In genomic region chr5:33543372-33543771, GRCm38 (mm10) we compare ENCODE assay signal across 8 mouse cellular contexts.
DNase-seq lines count a peak whose midpoint lies in the region; ATAC-seq and TF ChIP-seq lines count a peak whose summit lies in the region.

No protein-coding gene starts in this region.

- H3K4me3 ChIP-seq in heart, embryonic 15.5 days, result no peak overlapping the region
- H3K4me3 ChIP-seq in heart, embryonic 12.5 days, result no peak overlapping the region
- H3K4me3 ChIP-seq in forebrain, embryonic 11.5 days (ENCODE audit: low read depth, low read length), result no peak overlapping the region
- no peak overlapping the region for H3K4me3 ChIP-seq in hindbrain, postnatal 0 days (ENCODE audit: low read length)
- H3K4me3 ChIP-seq in limb, embryonic 10.5 days, result no peak overlapping the region
- no peak overlapping the region for H3K4me3 ChIP-seq in midbrain, embryonic 16.5 days (ENCODE audit: low read depth, low read length)

- H3K27ac ChIP-seq in heart, embryonic 15.5 days, result no peak overlapping the region
- H3K27ac ChIP-seq in heart, embryonic 12.5 days (ENCODE audit: poor library complexity, severe bottlenecking), result no peak overlapping the region
- H3K27ac ChIP-seq in forebrain, embryonic 11.5 days (ENCODE audit: low read depth, low read length), result no peak overlapping the region
- no peak overlapping the region for H3K27ac ChIP-seq in hindbrain, postnatal 0 days
- no peak overlapping the region for H3K27ac ChIP-seq in limb, embryonic 10.5 days
- H3K27ac ChIP-seq in midbrain, embryonic 16.5 days (ENCODE audit: low read length), result no peak overlapping the region

- H3K9me3 ChIP-seq in heart, embryonic 15.5 days (replicated peaks), result no peaks in the 10 kb centered on the region
- H3K9me3 ChIP-seq in heart, embryonic 12.5 days (replicated peaks), result no peaks in the 10 kb centered on the region
- H3K9me3 ChIP-seq in forebrain, embryonic 11.5 days (ENCODE audit: control insufficient read depth, low read length), result no peaks in the 10 kb centered on the region
- no peaks in the 10 kb centered on the region for H3K9me3 ChIP-seq in hindbrain, postnatal 0 days (ENCODE audit: low read length)
- no peaks in the 10 kb centered on the region for H3K9me3 ChIP-seq in limb, embryonic 10.5 days (replicated peaks)
- no peaks in the 10 kb centered on the region for H3K9me3 ChIP-seq in midbrain, embryonic 16.5 days (replicated peaks; ENCODE audit: control insufficient read depth, low read length, poor library complexity, severe bottlenecking)

- H3K4me2 ChIP-seq in heart, embryonic 15.5 days, result no peak overlapping the region
- no peak overlapping the region for H3K4me2 ChIP-seq in heart, embryonic 12.5 days
- no peak overlapping the region for H3K4me2 ChIP-seq in forebrain, embryonic 11.5 days (ENCODE audit: low read depth, low read length, severe bottlenecking)
- no peak overlapping the region for H3K4me2 ChIP-seq in hindbrain, postnatal 0 days (ENCODE audit: low read depth, low read length)
- no peak overlapping the region for H3K4me2 ChIP-seq in midbrain, embryonic 16.5 days (ENCODE audit: low read length)

- no peaks in the 10 kb centered on the region for H3K36me3 ChIP-seq in heart, embryonic 15.5 days
- H3K36me3 ChIP-seq in heart, embryonic 12.5 days, result no peaks in the 10 kb centered on the region
- no peaks in the 10 kb centered on the region for H3K36me3 ChIP-seq in forebrain, embryonic 11.5 days (ENCODE audit: control insufficient read depth, insufficient read depth, low read length)
- no peaks in the 10 kb centered on the region for H3K36me3 ChIP-seq in hindbrain, postnatal 0 days (ENCODE audit: insufficient read depth, low read length)
- H3K36me3 ChIP-seq in limb, embryonic 10.5 days, result no peaks in the 10 kb centered on the region
- H3K36me3 ChIP-seq in midbrain, embryonic 16.5 days (ENCODE audit: control insufficient read depth, insufficient read depth, low read length), result no peaks in the 10 kb centered on the region

- H3K27me3 ChIP-seq in heart, embryonic 15.5 days, result peaks cover 49% of the 10 kb centered on the region
- H3K27me3 ChIP-seq in heart, embryonic 12.5 days (replicated peaks), result peaks cover 42% of the 10 kb centered on the region
- H3K27me3 ChIP-seq in forebrain, embryonic 11.5 days (ENCODE audit: control insufficient read depth, insufficient read depth, low read length), result peaks cover 82% of the 10 kb centered on the region
- peaks cover 16% of the 10 kb centered on the region for H3K27me3 ChIP-seq in hindbrain, postnatal 0 days (ENCODE audit: insufficient read depth, low read length)
- peaks cover 64% of the 10 kb centered on the region for H3K27me3 ChIP-seq in limb, embryonic 10.5 days (ENCODE audit: low read depth, poor library complexity, severe bottlenecking)
- H3K27me3 ChIP-seq in midbrain, embryonic 16.5 days (ENCODE audit: control insufficient read depth, insufficient read depth, low read depth, low read length), result peaks cover 8% of the 10 kb centered on the region; the same call in 1 of the 2 replicates

- H3K4me1 ChIP-seq in heart, embryonic 15.5 days (replicated peaks), result no peaks in the 10 kb centered on the region
- no peaks in the 10 kb centered on the region for H3K4me1 ChIP-seq in heart, embryonic 12.5 days (replicated peaks)
- H3K4me1 ChIP-seq in forebrain, embryonic 11.5 days (replicated peaks; ENCODE audit: control insufficient read depth, insufficient read depth, low read length), result no peaks in the 10 kb centered on the region
- no peaks in the 10 kb centered on the region; the same call in 1 of the 2 replicates for H3K4me1 ChIP-seq in hindbrain, postnatal 0 days (ENCODE audit: insufficient read depth, low read length)
- peaks cover 22% of the 10 kb centered on the region for H3K4me1 ChIP-seq in limb, embryonic 10.5 days
- peaks cover 2% of the 10 kb centered on the region; the same call in 1 of the 2 replicates for H3K4me1 ChIP-seq in midbrain, embryonic 16.5 days (ENCODE audit: control insufficient read depth, insufficient read depth, low read length)

- H3K9ac ChIP-seq in heart, embryonic 15.5 days, result no peak overlapping the region
- no peak overlapping the region for H3K9ac ChIP-seq in heart, embryonic 12.5 days
- H3K9ac ChIP-seq in forebrain, embryonic 11.5 days (ENCODE audit: low read length), result no peak overlapping the region
- no peak overlapping the region for H3K9ac ChIP-seq in hindbrain, postnatal 0 days (replicated peaks; ENCODE audit: low read length)
- H3K9ac ChIP-seq in midbrain, embryonic 16.5 days (ENCODE audit: low read depth, low read length), result no peak overlapping the region

- 13% methylated on average over 5 of the region's 5 CpGs for WGBS in heart, embryonic 15.5 days
- WGBS in heart, embryonic 12.5 days, result 19% methylated on average over 5 of the region's 5 CpGs
- 23% methylated on average over 5 of the region's 5 CpGs for WGBS in forebrain, embryonic 11.5 days
- 20% methylated on average over 5 of the region's 5 CpGs for WGBS in hindbrain, postnatal 0 days
- 21% methylated on average over 5 of the region's 5 CpGs for WGBS in limb, embryonic 10.5 days
- 22% methylated on average over 5 of the region's 5 CpGs for WGBS in midbrain, embryonic 16.5 days

- DNase-seq in brain, adult 2 months (ENCODE audit: low read depth, low spot score), result peak; percentile 55
- peak; percentile 89 for DNase-seq in forebrain, embryonic 11.5 days (ENCODE audit: low spot score)
- peak; percentile 69 for DNase-seq in hindbrain, postnatal 0 days (ENCODE audit: low spot score)
- peak; percentile 87 for DNase-seq in limb, embryonic 10.5 days (ENCODE audit: low spot score)
- peak; percentile 23 to 30 for DNase-seq in spleen, postnatal 36 days (ENCODE audit: low spot score in 2 of 2)

- ATAC-seq in heart, embryonic 15.5 days (replicated peaks; ENCODE audit: insufficient number of reproducible peaks, insufficient read depth, low FRiP score, low read depth), result 0 out of 2 replicates have a peak, but pooled peaks have one; percentile 31
- no peak for ATAC-seq in heart, embryonic 12.5 days (ENCODE audit: insufficient number of reproducible peaks, low FRiP score)
- ATAC-seq in forebrain, embryonic 11.5 days (replicated peaks; ENCODE audit: low FRiP score), result peak; percentile 38; the same call in 1 of the 2 replicates
- ATAC-seq in hindbrain, postnatal 0 days, result peak; percentile 51
- ATAC-seq in midbrain, embryonic 16.5 days, result peak; percentile 29; the same call in 1 of the 2 replicates

- TF ChIP-seq CTCF in hindbrain, postnatal 0 days (IDR thresholded peaks at IDR 0.05; ENCODE audit: low read depth), result peak; percentile 91

Comparison
In these comparisons a context has a peak if more than half of its experiments do, and no peak if none do; other contexts are left out.
1. DNase-seq: peak in every context shown above with its lines; median percentile 89 in forebrain, embryonic 11.5 days; 87 in limb, embryonic 10.5 days; 69 in hindbrain, postnatal 0 days; 55 in brain, adult 2 months; 26 in spleen, postnatal 36 days.